Mouse (Mus musculus) megakaryocyte progenitor cell, adult 5-6 weeks (primary cell): Measurements from ENCODE around the gene Aox2. TPM values are rescaled to one million over a fixed set of nuclear protein-coding genes. Genes with fewer than 3 reads are reported as not detected.
A peak's percentile ranks its signal among the peaks of the same experiment; 100 is the strongest.

Experiments
- ATAC-seq: replicated peaks from 2 replicates; pipeline ENCODE4 v1.8.0; 2016; ENCODE audit warnings: mild to moderate bottlenecking, moderate TSS enrichment, inconsistent platforms; ENCODE audit not compliant: poor library complexity
- total RNA-seq, 2 experiments: library from RNA; stranded (forward) in 1 of 2; stranded (reverse) in 1 of 2; fragments of 157-497, 149-512 nt in 1 of 2; fragments of 200-1000 nt in 1 of 2; gene quantifications; 2 replicates each; pipeline versions ENCODE4 v1.2.3 to v1.2.4; 2015 to 2017

Aox2 gene
- total RNA-seq, 2 experiments from 2014 or later, result not detected

DNA sequence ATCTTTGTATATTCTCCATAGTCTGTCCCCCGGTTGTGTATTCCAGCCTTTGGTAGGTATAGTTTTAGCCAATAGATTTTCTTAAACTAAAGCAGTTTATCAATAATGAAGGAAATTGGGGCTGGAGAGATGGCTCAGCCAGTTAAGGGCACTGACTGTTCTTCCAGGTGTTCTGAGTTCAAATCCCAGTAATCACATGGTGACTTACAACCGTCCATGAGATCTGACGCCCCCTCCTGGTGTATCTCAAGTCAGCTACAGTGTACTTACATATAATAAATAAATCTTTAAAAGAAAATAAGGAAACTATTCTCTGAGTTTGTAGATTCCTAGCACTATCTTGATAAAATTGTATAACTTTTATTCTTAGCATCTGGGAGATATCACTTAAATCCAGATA, 117.2 kb downstream of the Aox2 start:
- no peak for ATAC-seq

DNA sequence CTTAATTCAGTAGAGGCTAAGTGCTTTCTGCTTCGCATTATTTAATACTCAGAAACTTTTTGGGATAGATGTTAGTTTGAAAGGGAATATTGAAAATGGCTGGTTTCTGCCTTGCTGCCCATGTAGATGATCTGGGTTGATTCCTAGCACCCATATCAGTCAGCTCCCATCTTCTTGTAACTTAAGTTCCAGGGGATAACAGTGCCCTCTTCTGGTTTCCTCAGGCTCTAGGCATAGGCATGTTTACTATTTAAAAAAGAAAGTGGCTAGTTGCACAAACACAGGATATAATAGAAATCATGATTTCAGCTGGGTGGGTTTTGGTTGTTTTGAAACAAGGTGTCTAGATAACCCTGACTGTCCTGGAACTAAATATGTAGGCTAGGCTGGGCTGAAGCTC, 118.1 kb downstream of the Aox2 start:
- ATAC-seq, result no peak

DNA sequence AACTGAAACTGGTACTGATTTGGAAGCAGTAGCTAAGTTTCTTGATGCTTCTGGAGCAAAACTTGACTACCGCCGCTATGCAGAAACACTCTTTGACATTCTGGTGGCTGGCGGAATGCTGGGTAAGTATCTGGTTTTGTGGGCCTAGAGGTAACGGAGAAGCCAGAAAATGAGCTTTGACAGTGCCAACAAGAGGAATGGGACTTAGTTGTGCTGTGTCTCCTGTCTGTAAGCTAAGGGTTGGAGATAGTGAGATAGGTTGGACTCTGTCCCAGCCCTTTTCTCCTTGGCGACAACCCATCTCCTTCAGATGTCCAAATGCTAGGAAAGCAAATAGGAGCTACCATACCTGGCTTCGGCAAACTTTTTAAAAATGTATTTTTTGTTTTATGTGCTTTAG, 119.6 kb downstream of the Aox2 start:
- no peak for ATAC-seq

DNA sequence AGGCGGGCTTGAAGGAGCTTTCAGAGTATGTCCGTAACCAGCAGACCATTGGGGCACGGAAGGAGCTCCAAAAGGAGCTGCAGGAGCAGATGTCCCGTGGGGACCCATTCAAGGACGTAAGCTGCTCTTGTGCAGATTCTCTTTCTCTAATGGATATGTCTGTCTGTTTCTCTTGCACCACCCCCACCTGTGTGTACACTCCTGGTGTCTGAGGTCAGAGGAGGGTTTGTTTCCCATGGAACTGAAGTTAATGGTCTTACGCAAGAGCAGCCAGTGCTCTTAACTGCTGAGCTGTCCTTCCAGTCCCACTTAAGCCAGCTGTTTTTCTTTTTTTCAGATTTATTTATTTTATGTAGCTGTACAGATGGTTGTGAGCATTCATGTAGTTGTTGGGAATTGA, 123.3 kb downstream of the Aox2 start:
- ATAC-seq, result 0 out of 2 replicates have a peak, but pooled peaks have one; percentile 34

DNA sequence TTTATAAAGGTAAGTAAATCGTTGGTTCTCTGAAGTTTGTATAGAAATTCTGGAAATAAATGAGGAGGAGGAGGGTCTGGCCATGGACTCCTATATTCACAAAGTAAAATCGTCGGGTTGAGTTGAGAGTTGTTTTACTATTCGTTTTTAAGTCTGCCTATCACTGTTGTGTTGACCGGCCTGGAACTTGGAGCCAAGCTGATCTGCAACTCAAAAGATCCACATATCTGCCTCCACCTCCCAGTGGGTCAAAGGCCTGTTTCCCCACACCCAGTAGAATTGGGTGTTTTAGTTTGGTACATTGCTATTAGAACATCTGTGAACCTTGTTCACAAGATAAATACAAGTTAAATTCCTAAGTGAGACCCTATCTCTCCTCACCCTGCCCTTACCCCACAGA, 125.6 kb downstream of the Aox2 start:
- ATAC-seq, result no peak

DNA sequence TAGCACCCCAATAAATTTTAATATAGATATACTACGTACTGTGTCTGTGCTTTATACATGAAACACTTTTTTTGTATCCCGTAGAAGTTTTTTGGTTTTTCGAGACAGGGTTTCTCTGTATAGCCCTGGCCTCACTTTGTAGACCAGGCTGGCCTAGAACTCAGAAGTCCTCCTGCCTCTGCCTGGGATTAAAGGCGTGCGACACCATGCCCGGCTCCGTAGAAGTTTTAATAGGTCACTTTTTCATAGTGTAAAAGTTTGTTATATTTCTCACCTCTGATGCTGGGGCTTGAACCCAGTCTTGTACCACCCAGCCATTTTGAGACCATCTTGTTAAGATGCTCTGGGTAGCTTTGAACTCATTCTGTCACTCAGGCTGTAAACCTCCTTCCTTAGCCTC, 129.2 kb downstream of the Aox2 start:
- no peak; the same call in 1 of the 2 replicates for ATAC-seq

DNA sequence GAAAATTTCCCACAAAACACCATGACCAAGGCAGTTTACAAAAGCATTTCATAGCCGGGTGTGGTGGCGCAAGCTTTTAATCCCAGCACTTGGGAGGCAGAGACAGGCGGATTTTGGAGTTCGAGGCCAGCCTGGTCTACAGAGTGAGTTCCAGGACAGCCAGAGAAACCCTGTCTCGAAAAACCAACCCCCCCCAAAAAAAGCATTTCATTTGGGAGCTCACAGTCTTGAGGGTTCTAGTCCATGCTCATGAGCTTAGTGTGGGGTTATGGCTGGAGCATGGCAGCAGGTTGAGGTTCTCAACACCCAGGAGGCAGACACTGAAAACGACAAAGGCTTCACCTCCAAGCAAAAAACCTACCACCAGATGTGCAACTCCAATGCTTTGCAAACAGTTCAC, 130.0 kb downstream of the Aox2 start:
- no peak for ATAC-seq

DNA sequence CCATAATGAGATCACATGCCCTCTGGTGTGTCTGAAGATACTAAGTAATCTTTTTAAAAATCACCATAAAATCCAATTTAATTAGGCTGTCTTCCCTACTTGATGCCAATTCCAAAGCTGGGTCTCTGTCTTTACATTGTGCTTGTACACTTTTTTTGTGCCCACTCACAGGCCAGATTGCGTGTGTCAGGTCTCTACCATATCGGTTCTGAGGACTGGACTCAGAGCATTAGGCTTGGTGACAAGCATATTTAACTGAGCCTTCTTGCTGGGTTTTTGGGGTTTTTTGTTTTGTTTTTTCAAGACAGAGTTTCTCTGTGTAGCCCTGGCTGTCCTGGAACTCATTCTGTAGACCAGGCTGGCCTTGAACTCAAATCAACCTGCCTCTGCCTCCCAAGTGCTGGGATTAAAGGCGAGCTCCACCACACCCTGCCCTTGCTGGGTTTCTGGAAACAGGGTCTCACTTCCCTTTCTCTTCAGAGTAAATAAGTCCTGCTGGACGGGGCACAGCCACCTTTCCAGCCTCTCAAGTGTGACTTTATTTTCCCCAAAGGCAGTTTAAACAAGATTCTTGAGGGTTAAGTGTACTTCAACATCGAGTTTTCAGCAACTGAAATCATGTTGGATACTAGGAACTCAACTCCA, 131.5 kb downstream of the Aox2 start:
- ATAC-seq, result no peak

DNA sequence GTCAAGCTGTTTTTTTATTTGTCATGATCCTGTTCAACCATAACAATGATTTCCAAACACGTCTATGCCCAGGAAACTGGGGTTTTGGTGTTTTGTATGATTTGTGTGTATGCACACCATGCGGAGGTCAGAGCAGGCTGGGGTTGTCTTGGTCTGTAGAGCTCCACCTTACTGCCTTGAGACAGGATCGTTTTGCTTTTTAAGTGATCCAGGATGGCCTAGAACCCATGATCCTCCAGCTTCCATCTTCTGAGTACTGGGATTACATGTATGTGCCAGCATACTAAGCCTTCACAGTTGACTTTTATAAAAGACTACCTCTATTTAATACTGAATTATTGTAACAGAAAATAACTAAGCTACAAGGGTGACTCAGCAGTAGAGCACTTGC, 132.1 kb downstream of the Aox2 start:
- ATAC-seq, result no peak

DNA sequence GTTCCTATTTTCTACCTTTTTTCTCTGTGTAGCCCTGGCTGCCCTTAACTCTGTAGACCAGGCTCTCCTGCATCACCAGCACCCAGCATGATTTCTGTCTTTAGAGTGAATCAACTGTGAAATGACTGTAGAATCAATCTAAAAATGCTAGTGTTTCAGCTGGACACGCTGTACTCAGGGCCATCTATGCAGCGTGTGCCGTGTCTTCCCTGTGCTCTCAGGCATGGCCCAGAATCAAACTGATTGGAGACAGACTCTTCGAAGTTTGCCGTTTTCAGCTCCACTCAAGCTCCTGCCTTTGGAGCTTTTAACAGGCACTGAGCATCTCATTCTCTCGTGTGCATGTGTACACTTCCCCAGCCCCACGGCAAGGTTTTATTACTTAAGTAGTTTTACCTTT, 132.7 kb downstream of the Aox2 start:
- ATAC-seq, result no peak

DNA sequence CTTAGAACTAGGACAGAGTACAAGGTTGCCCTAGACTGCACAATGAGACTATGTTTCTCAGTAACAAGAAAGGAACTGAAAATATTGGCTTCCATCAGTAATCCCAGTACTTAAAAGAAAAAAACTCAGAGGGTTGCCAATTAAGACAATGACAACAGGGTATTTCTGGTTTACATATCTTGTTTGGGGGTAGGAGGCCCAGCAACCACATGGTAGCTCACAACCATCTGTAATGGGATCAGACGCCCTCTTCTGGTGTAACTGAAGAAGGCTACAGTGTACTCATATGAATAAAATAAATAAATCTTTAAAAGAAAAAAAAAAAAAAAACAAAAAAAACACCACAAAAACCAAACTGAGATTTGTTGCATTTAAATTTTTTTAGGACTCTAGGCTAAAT, 137.3 kb downstream of the Aox2 start:
- ATAC-seq, result peak; percentile 46; the same call in 1 of the 2 replicates

DNA sequence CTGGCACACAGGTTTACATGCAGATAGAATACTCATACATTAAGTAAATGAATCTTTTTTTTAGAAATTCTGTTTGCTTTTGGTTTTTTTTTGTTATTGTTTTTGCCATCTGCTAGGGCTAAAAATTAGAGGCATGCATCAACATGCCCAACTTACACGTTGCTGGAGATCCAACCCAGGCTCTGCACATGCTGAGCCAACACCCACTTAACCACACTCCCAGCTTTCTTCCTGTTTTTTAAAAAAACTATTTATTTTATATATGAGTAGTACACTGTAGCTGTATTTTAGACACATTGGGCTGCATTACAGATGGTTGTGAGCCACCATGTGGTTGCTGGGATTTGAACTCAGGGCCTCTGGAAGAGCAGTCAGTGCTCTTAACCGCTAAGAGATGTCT, 137.9 kb downstream of the Aox2 start:
- ATAC-seq, result 0 out of 2 replicates have a peak, but pooled peaks have one; percentile 30

DNA sequence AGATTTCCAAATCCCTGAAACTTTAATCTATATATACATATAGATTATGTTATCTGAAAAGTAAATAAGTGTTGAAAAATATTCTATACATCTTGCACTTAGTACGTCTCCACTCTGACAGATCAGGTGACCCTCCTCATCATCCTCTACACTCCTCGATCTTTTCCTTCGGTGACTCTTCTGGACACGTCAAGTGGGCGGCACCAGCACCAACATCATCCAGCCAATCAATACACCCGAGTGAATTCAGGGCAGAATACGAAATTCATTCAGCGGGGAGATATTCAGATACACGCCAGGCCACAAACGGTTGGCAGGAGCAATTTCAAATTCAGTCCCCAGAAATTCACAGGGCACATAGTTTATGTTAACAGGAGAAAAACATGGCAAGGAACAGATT, 141.9 kb downstream of the Aox2 start:
- no peak for ATAC-seq

DNA sequence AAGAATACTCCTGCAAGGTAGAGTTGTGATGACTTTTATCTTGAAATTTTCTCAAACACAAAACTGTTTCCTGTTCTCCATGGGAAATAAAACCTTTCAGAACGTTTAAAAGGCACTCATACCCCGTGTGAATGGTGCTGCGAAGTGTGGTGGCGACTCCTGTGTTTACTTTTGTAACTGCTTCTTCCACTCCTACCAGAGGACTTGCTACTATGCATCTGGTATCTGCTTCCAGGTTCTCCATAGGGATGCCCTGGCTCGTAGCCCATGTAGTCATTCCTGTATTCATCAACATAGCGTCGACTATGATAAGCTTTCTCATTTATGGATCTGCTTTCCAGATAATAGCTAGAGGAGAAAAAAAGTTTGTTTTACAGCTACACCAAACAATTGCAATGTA, 142.8 kb downstream of the Aox2 start:
- no peak for ATAC-seq

DNA sequence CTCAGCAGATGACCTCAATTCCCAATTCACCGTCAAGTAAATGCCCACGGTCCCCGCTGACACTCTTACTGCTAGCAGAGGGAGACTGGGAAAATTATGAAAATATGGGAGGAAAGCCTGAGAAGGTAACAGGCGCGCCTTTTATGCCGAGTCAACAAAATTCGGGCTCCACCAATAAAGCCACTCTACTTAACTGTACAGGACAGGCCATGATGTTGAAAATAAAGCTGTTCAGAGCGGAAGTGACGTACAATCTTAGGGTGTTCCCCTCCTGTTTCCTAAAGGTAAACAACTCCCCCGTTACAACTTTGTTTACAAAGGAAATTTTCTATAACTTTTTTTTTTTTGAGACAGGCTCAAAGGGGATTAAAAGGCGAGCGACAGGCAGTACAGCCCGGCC, 144.8 kb downstream of the Aox2 start:
- ATAC-seq, result peak; percentile 78

DNA sequence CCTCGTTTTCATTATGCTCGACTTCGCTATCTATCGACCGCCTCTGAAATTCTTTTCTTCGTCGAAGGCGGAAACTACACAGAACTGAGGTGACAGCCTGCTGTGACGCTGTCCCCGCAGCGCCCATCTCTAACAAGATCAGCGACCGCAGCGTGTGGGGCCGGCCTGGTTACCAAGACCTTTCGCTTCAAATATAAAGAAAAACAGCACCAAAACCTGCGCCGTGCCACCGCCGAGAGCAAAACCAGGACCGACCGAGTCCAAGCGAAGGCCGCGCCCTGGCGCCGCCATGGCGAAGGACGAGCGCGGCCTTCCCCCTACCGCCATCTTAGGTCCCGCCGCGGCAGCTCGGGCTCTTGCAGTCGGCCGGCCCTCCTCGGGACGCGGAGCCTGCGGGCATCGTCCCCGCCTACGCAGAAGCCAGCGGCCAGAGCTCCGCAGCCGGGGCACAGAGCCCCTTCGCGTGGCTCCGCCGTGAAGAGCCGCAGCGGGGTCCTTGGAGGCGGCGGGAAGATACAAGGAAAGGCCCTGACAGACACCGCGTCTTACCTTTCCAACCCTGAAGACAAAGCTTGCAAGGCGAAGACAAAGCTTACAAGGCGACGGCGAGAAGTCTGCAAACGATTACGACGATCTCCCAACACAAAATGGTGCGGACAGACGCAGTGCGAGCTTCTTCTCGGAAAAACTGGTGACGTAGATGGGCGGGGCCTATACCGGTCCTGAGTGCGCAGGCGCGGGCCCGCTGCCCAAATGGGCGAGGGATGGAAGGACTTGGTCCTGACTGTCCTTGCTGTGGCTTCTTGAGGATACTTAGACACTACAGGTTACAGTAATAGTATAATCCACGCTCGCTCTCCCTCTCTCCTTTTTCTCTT, 145.5 kb downstream of the Aox2 start, which contains the start of gene Clk1:
Gene Clk1, minus strand, starts transcription at position 696 of the 878 bp plus-strand sequence.
- peak; percentile 80 for ATAC-seq

DNA sequence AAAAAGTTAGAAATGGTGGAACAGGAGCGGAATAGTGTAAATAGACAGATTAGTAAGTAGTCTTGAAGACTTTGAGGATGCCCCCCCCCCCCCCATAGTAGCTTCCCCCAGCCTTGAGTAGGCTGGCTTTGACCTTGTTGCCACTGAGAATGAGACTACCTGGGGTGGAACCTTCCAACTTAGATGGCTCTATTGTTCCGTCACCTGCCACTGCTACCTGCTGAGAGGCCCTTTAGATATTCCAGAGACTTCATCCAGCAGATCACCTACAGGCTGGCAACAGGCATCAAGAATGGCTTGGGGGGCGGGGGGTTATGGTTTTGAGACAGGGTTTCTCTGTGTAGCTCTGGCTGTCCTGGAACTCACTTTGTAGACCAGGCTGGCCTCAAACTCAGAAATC, 146.4 kb downstream of the Aox2 start:
- no peak for ATAC-seq

Other genes starting within 250 kb of the Aox2 start
- not detected in 2 replicates for gene Aox1, start 248.4 kb upstream of the Aox2 start, total RNA-seq (2015)
- not detected in 2 replicates for gene Aox1, start 248.4 kb upstream of the Aox2 start, total RNA-seq (2017)
- gene Aox3, start 165.2 kb upstream of the Aox2 start, total RNA-seq (2015), result not detected in 2 replicates
- not detected in 2 replicates for gene Aox3, start 165.2 kb upstream of the Aox2 start, total RNA-seq (2017)
- gene Aox4, start 67.9 kb upstream of the Aox2 start, total RNA-seq (2015), result not detected in 2 replicates
- gene Aox4, start 67.9 kb upstream of the Aox2 start, total RNA-seq (2017), result not detected in 2 replicates
- 205 and 216 TPM in 2 replicates for gene Bzw1, start 114.6 kb downstream of the Aox2 start, total RNA-seq (2015)
- 189 and 202 TPM in 2 replicates for gene Bzw1, start 114.6 kb downstream of the Aox2 start, total RNA-seq (2017)
- gene Clk1, start 145.7 kb downstream of the Aox2 start, total RNA-seq (2015), result 429 and 434 TPM in 2 replicates
- 316 and 328 TPM in 2 replicates for gene Clk1, start 145.7 kb downstream of the Aox2 start, total RNA-seq (2017)
- 17.8 and 27.1 TPM in 2 replicates for gene Nif3l1, start 166.8 kb downstream of the Aox2 start, total RNA-seq (2015)
- gene Nif3l1, start 166.8 kb downstream of the Aox2 start, total RNA-seq (2017), result 48.9 and 58.7 TPM in 2 replicates
- 102 and 103 TPM in 2 replicates for gene Ppil3, start 167.2 kb downstream of the Aox2 start, total RNA-seq (2015)
- gene Ppil3, start 167.2 kb downstream of the Aox2 start, total RNA-seq (2017), result 89.6 and 95.8 TPM in 2 replicates
- 52.6 and 52.7 TPM in 2 replicates for gene Orc2, start 226.8 kb downstream of the Aox2 start, total RNA-seq (2015)
- 80.9 and 127 TPM in 2 replicates for gene Orc2, start 226.8 kb downstream of the Aox2 start, total RNA-seq (2017)